Comparison of ENCODE assay signal across 10 mouse cellular contexts in genomic region chr1:152807619-152808391, GRCm38 (mm10). TPM values are rescaled to one million over a fixed set of nuclear protein-coding genes. Genes with fewer than 3 reads are reported as not detected.
A peak's percentile ranks its signal among the peaks of the same experiment; 100 is the strongest.
DNase-seq lines count a peak whose midpoint lies in the region; ATAC-seq and TF ChIP-seq lines count a peak whose summit lies in the region.
"Had no signal": no experiment of that assay in that cellular context is flagged by ENCODE, and none has a peak within 500 bp of the region (broad histone marks: within the 10 kb centered on the region; RNA-seq: fewer than 3 reads in every experiment).

No protein-coding gene starts in this region.

- no peak for TF ChIP-seq POLR2A in bone marrow macrophage, adult 2 months (IDR thresholded peaks at IDR 0.05; ENCODE audit: borderline replicate concordance, low read depth, low read length)

- H3K4me2 ChIP-seq in kidney, embryonic 16.5 days (replicated peaks; ENCODE audit: low read depth, low read length), result no peak overlapping the region
- peak overlapping the region; percentile 33 for H3K4me2 ChIP-seq in liver, embryonic 11.5 days

- no peak overlapping the region for H3K9ac ChIP-seq in kidney, embryonic 16.5 days (replicated peaks; ENCODE audit: low read length)
- H3K9ac ChIP-seq in liver, embryonic 11.5 days (ENCODE audit: low read depth, low read length), result peak overlapping the region; percentile 40; the same call in 1 of the 2 replicates

- peak overlapping the region; percentile 16; the same call in 1 of the 2 replicates for H3K27ac ChIP-seq in kidney, embryonic 16.5 days (ENCODE audit: low read length)
- H3K27ac ChIP-seq in bone marrow macrophage, adult 2 months (ENCODE audit: insufficient read depth, low read depth, low read length), result peak overlapping the region; percentile 89
- peak overlapping the region; percentile 2; the same call in 1 of the 2 replicates for H3K27ac ChIP-seq in liver, embryonic 11.5 days (ENCODE audit: low read depth, low read length)

- H3K4me3 ChIP-seq in kidney, embryonic 16.5 days (ENCODE audit: low read length), result no peak overlapping the region
- peak overlapping the region; percentile 81 for H3K4me3 ChIP-seq in bone marrow macrophage, adult 2 months (ENCODE audit: insufficient read depth, low read length)
- peak overlapping the region; percentile 28 for H3K4me3 ChIP-seq in liver, embryonic 11.5 days (ENCODE audit: low read depth, low read length)

- H3K4me1 ChIP-seq in kidney, embryonic 16.5 days (ENCODE audit: insufficient read depth, low read length), result peaks cover 10% of the 10 kb centered on the region; the same call in 1 of the 2 replicates
- H3K4me1 ChIP-seq in bone marrow macrophage, adult 2 months (ENCODE audit: control insufficient read depth, insufficient read depth, low read length), result peaks cover 43% of the 10 kb centered on the region
- H3K4me1 ChIP-seq in liver, embryonic 11.5 days (replicated peaks; ENCODE audit: control insufficient read depth, insufficient read depth, low read length), result peaks cover 3% of the 10 kb centered on the region; the same call in 1 of the 2 replicates

- H3K9me3 ChIP-seq in kidney, embryonic 16.5 days (ENCODE audit: low read length), result no peaks in the 10 kb centered on the region
- H3K9me3 ChIP-seq in liver, embryonic 11.5 days (ENCODE audit: control insufficient read depth, low read length), result no peaks in the 10 kb centered on the region

- WGBS in kidney, embryonic 16.5 days, result 47% methylated on average over 18 of the region's 18 CpGs
- WGBS in liver, embryonic 11.5 days, result 45% methylated on average over 18 of the region's 18 CpGs

- no peak for TF ChIP-seq CTCF in bone marrow macrophage, adult 2 months (IDR thresholded peaks at IDR 0.05; ENCODE audit: low read depth, low read length)

- no peak for DNase-seq in kidney, postnatal 25 days
- no peak for DNase-seq in liver, embryonic 11.5 days (ENCODE audit: low spot score)
- DNase-seq in spleen, adult 18-20 months, result peak; percentile 46 to 48
- no peak for DNase-seq in cerebellum, adult 9-10 months
- DNase-seq in cerebellum, postnatal 4 days (ENCODE audit: low spot score in 2 of 2), result no peak
- DNase-seq in gastrocnemius, adult 8-10 months (ENCODE audit: low spot score in 2 of 2), result no peak
- DNase-seq: cerebellum, adult 2 months had no signal

- no peaks in the 10 kb centered on the region for H3K27me3 ChIP-seq in kidney, embryonic 16.5 days (ENCODE audit: insufficient read depth, low read length)
- no peaks in the 10 kb centered on the region for H3K27me3 ChIP-seq in liver, embryonic 11.5 days (replicated peaks; ENCODE audit: control insufficient read depth, insufficient read depth, low read length)

- ATAC-seq in kidney, embryonic 16.5 days (ENCODE audit: low FRiP score, low TSS enrichment), result peak; percentile 50; the same call in 1 of the 2 replicates
- no peak for ATAC-seq in liver, embryonic 11.5 days (replicated peaks; ENCODE audit: low FRiP score)

- H3K36me3 ChIP-seq in kidney, embryonic 16.5 days (ENCODE audit: insufficient read depth, low read length), result no peaks in the 10 kb centered on the region
- H3K36me3 ChIP-seq in liver, embryonic 11.5 days (ENCODE audit: control insufficient read depth, insufficient read depth, low read length), result no peaks in the 10 kb centered on the region

RNA-seq across cellular contexts. Expression of gene Ncf2, which starts 7.8 kb away (rescaled TPM):
- 6.7 and 7.8 TPM in 2 replicates for polyA plus RNA-seq in kidney, embryonic 16.5 days (2015; fragmentation: Nextera tagmentation; extraction: Ambion mirVana)
- 268 and 316 TPM in 2 replicates for polyA plus RNA-seq in bone marrow macrophage, adult 2 months (2012; ENCODE audit: insufficient read depth, insufficient read length, missing spikeins)
- 12.6 and 13.9 TPM in 2 replicates for polyA plus RNA-seq in liver, embryonic 11.5 days (2014; fragmentation: Nextera tagmentation; extraction: Ambion mirVana)
- total RNA-seq in gastrocnemius, adult 8-10 months (2022), result 1 to 10 TPM in 1 of 4 experiments, under 1 TPM in 3; 0.34 to 1.1 (median 0.48) TPM

RNA-seq across cellular contexts. Expression of gene Arpc5, which starts 41.5 kb away (rescaled TPM):
- polyA plus RNA-seq in kidney, embryonic 16.5 days (2015; fragmentation: Nextera tagmentation; extraction: Ambion mirVana), result 239 and 252 TPM in 2 replicates
- 562 and 626 TPM in 2 replicates for polyA plus RNA-seq in bone marrow macrophage, adult 2 months (2012; ENCODE audit: insufficient read depth, insufficient read length, missing spikeins)
- polyA plus RNA-seq in liver, embryonic 11.5 days (2014; fragmentation: Nextera tagmentation; extraction: Ambion mirVana), result 260 and 281 TPM in 2 replicates
- total RNA-seq in gastrocnemius, adult 8-10 months (2022), result 1 to 10 TPM; 7.3 to 9.8 (median 8.7) TPM

RNA-seq across cellular contexts. Expression of gene Rgl1, which starts 41.7 kb away (rescaled TPM):
- 58.6 and 62.0 TPM in 2 replicates for polyA plus RNA-seq in kidney, embryonic 16.5 days (2015; fragmentation: Nextera tagmentation; extraction: Ambion mirVana)
- polyA plus RNA-seq in bone marrow macrophage, adult 2 months (2012; ENCODE audit: insufficient read depth, insufficient read length, missing spikeins), result 9.7 and 11.9 TPM in 2 replicates
- 26.3 and 28.2 TPM in 2 replicates for polyA plus RNA-seq in liver, embryonic 11.5 days (2014; fragmentation: Nextera tagmentation; extraction: Ambion mirVana)
- 1 to 10 TPM; 2.9 to 9.4 (median 5.3) TPM for total RNA-seq in gastrocnemius, adult 8-10 months (2022)

RNA-seq across cellular contexts. Expression of gene Apobec4, which starts 57.5 kb away (rescaled TPM):
- polyA plus RNA-seq in kidney, embryonic 16.5 days (2015; fragmentation: Nextera tagmentation; extraction: Ambion mirVana), result not detected in 2 replicates
- polyA plus RNA-seq in bone marrow macrophage, adult 2 months (2012; ENCODE audit: insufficient read depth, insufficient read length, missing spikeins), result not detected in 2 replicates
- not detected in 2 replicates for polyA plus RNA-seq in liver, embryonic 11.5 days (2014; fragmentation: Nextera tagmentation; extraction: Ambion mirVana)
- total RNA-seq in gastrocnemius, adult 8-10 months (2022), result not detected
- polyA plus RNA-seq: cerebellum, adult 2 months; gonadal fat pad, adult 2 months had no signal

Comparison
In these comparisons a context has a peak if more than half of its experiments do, and no peak if none do; other contexts are left out.
1. H3K27ac ChIP-seq: peak in every context shown above with its lines; median percentile 89 in bone marrow macrophage, adult 2 months; 16 in kidney, embryonic 16.5 days; 2 in liver, embryonic 11.5 days.
2. DNase-seq: peak in spleen, adult 18-20 months (2 of 2); none in kidney, postnatal 25 days (0 of 2), liver, embryonic 11.5 days (single experiment), cerebellum, adult 9-10 months (single experiment), cerebellum, postnatal 4 days (0 of 2) and gastrocnemius, adult 8-10 months (0 of 2).
3. RNA of gene Ncf2, which starts 7.8 kb away (polyA plus RNA-seq): 268 to 316 TPM in bone marrow macrophage, adult 2 months; 12.6 to 13.9 TPM in liver, embryonic 11.5 days and 6.7 to 7.8 TPM in kidney, embryonic 16.5 days; every median in the first group is over 10 times any median in the second.